Mouse (Mus musculus) lung, embryonic 16.5 days (tissue): ENCODE measurements around the gene Actr10. TPM values are rescaled to one million over a fixed set of nuclear protein-coding genes. Genes with fewer than 3 reads are reported as not detected.

Source experiments
- ATAC-seq: fragments of 200-750 bp; cut with Nextera tagmentation; 2 replicates; pipeline ENCODE4 v1.8.0; 2017; ENCODE audit warnings: low read depth, mild to moderate bottlenecking, moderate library complexity
- H3K27ac ChIP-seq: fragments of 300-500 bp; sonication (generic); 2 replicates; pipeline ENCODE4 v1.5.1; 2014; ENCODE audit warnings: mild to moderate bottlenecking, control low read depth, low read length
- H3K27me3 ChIP-seq: fragments of 300-500 bp; sonication (generic); 2 replicates; pipeline ENCODE4 v1.6.1; 2014; ENCODE audit warnings: low read depth, low read length, mixed read lengths; ENCODE audit not compliant: control insufficient read depth, insufficient read depth
- H3K36me3 ChIP-seq: fragments of 300-500 bp; sonication (generic); 2 replicates; pipeline ENCODE4 v1.6.1; 2014; ENCODE audit warnings: low read length; ENCODE audit not compliant: control insufficient read depth, insufficient read depth
- H3K4me1 ChIP-seq: fragments of 300-500 bp; sonication (generic); replicated peaks from 2 replicates; pipeline ENCODE4 v1.6.1; 2014; ENCODE audit warnings: low read length, mixed read lengths; ENCODE audit not compliant: control insufficient read depth, insufficient read depth
- H3K4me2 ChIP-seq: fragments of 300-500 bp; sonication (generic); 2 replicates; pipeline ENCODE4 v1.6.1; 2014; ENCODE audit warnings: low read depth, low read length, control low read depth
- H3K4me3 ChIP-seq: fragments of 300-500 bp; sonication (generic); 2 replicates; pipeline ENCODE4 v1.5.1; 2014; ENCODE audit warnings: mild to moderate bottlenecking, low read length, control low read depth
- H3K9ac ChIP-seq: fragments of 300-500 bp; sonication (generic); 2 replicates; pipeline ENCODE4 v1.6.1; 2014; ENCODE audit warnings: low read length, control low read depth
- H3K9me3 ChIP-seq: fragments of 300-500 bp; sonication (generic); 2 replicates; pipeline ENCODE4 v1.6.1; 2016; ENCODE audit warnings: low read length; ENCODE audit not compliant: control insufficient read depth
- WGBS: fragments of 180-500 bp; shearing (Covaris S2); extraction: QIAGEN DNeasy Blood & Tissue Kit; methylation state at CpG from one replicate; pipeline ENCODE4 v1.1.7; 2014; 5-methylcytosine and 5-hydroxymethylcytosine counted together
- polyA plus RNA-seq: library from polyadenylated mRNA; unstranded; fragments of >200 nt; fragmentation: Nextera tagmentation; extraction: Ambion mirVana; gene quantifications from 2 replicates; pipeline ENCODE4 v1.2.1, GENCODE M21; 2015

The Actr10 gene
- polyA plus RNA-seq, 1 experiment from 2014 or later, result 232 TPM

GRCm38 (mm10) chr12:70940806-70941205, 3.1 kb downstream of the Actr10 start:
- peaks cover 19% of the 10 kb centered on the region for H3K36me3 ChIP-seq
- H3K4me2 ChIP-seq, result no peak overlapping the region
- H3K4me3 ChIP-seq, result no peak overlapping the region
- no peaks in the 10 kb centered on the region for H3K27me3 ChIP-seq
- no peak overlapping the region for H3K9ac ChIP-seq
- 92% methylated on average over 7 of the region's 7 CpGs for WGBS
- ATAC-seq, result no peak
- no peak overlapping the region for H3K27ac ChIP-seq
- no peaks in the 10 kb centered on the region for H3K9me3 ChIP-seq
- H3K4me1 ChIP-seq, result peaks cover 3% of the 10 kb centered on the region; the same call in 1 of the 2 replicates

DNA sequence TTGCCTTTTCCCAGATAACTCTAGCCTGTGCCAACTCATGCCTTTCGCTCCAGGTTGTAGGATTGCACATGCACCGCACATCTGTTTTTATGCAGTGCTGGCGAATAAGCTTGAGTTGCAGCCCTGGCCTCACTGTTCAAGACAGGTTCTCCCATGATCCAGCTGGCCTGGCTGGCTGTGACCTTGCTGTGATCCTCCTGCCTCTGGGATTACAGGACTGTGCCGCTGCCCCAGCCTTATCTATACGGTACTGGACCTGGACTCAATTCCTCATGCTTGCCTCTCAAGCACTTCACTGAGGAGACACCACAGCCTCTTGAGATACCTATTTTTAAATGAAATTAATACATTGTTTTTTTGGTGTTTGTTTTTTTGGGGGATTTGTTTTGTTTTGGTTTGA, 6.5 kb downstream of the Actr10 start:
- Histone ChIP-seq H3K4me2 (no peak overlapping the region), H3K36me3 (peaks cover 23% of the 10 kb centered on the region), H3K4me1 (no peaks in the 10 kb centered on the region), H3K27ac (no peak overlapping the region), H3K9me3 (no peaks in the 10 kb centered on the region), H3K9ac (no peak overlapping the region), H3K27me3 (no peaks in the 10 kb centered on the region), H3K4me3 (no peak overlapping the region)
- ATAC-seq, result no peak
- 93% methylated on average over 5 of the region's 5 CpGs for WGBS

- 92% methylated on average over 10 of the region's 10 CpGs for WGBS
- Histone ChIP-seq H3K4me2 (no peak overlapping the region), H3K27me3 (no peaks in the 10 kb centered on the region), H3K27ac (no peak overlapping the region), H3K4me3 (no peak overlapping the region), H3K4me1 (no peaks in the 10 kb centered on the region), H3K36me3 (peaks cover 22% of the 10 kb centered on the region), H3K9me3 (no peaks in the 10 kb centered on the region), H3K9ac (no peak overlapping the region)
- no peak for ATAC-seq
These were observed 9.1 kb downstream of the Actr10 start for GRCm38 (mm10) chr12:70946585-70947256.

DNA sequence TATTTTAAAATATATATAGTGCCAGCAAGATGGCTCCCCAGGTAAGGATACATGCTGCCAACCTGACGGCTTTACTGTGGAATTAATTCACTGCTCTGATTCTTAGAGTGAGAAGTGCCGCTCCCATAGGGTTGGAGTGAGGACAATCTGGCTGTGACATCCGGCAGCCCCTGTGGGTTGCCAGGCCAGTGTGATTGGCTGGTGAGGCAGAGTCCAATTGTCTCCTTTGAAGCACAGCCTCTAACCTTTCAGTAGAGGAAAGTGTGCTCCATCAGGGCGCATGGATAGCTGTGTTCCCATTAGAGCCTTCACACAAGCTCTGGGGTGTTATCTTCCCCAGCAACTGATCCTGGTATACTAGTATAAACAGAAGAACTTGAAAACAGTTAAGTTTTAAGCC, 21.0 kb downstream of the Actr10 start:
- Histone ChIP-seq H3K36me3 (peaks cover 58% of the 10 kb centered on the region), H3K4me1 (no peaks in the 10 kb centered on the region), H3K4me2 (no peak overlapping the region), H3K9me3 (no peaks in the 10 kb centered on the region), H3K4me3 (no peak overlapping the region), H3K27me3 (no peaks in the 10 kb centered on the region), H3K27ac (no peak overlapping the region), H3K9ac (no peak overlapping the region)
- 87% methylated on average over 4 of the region's 4 CpGs for WGBS
- no peak for ATAC-seq

GRCm38 (mm10) chr12:70967581-70967980, 29.9 kb downstream of the Actr10 start:
- H3K27ac ChIP-seq, result peak overlapping the region; percentile 99
- H3K36me3 ChIP-seq, result peaks cover 5% of the 10 kb centered on the region
- no peaks in the 10 kb centered on the region for H3K9me3 ChIP-seq
- ATAC-seq, result no peak
- H3K4me3 ChIP-seq, result peak overlapping the region; percentile 76
- H3K27me3 ChIP-seq, result no peaks in the 10 kb centered on the region
- peak overlapping the region; percentile 83 for H3K9ac ChIP-seq
- H3K4me2 ChIP-seq, result peak overlapping the region; percentile 78
- peaks cover 2% of the 10 kb centered on the region; the same call in 1 of the 2 replicates for H3K4me1 ChIP-seq
- WGBS, result 33% methylated on average over 8 of the region's 8 CpGs

- WGBS, result 0% methylated on average over 35 of the region's 35 CpGs
- peaks cover under 1% of the 10 kb centered on the region for H3K36me3 ChIP-seq
- H3K27ac ChIP-seq, result peak overlapping the region; percentile 99
- H3K4me1 ChIP-seq, result peaks cover 2% of the 10 kb centered on the region; the same call in 1 of the 2 replicates
- H3K9ac ChIP-seq, result peak overlapping the region; percentile 83
- peak; percentile 89 for ATAC-seq
- H3K27me3 ChIP-seq, result no peaks in the 10 kb centered on the region
- no peaks in the 10 kb centered on the region for H3K9me3 ChIP-seq
- H3K4me2 ChIP-seq, result peak overlapping the region; percentile 78
- H3K4me3 ChIP-seq, result peak overlapping the region; percentile 76
These were observed 30.6 kb downstream of the Actr10 start for GRCm38 (mm10) chr12:70968141-70968790.

- peak overlapping the region; percentile 83 for H3K9ac ChIP-seq
- peaks cover 2% of the 10 kb centered on the region; the same call in 1 of the 2 replicates for H3K4me1 ChIP-seq
- WGBS, result under 1% methylated on average over 15 of the region's 15 CpGs
- peak overlapping the region; percentile 78 for H3K4me2 ChIP-seq
- H3K4me3 ChIP-seq, result peak overlapping the region; percentile 76
- no peaks in the 10 kb centered on the region for H3K27me3 ChIP-seq
- no peaks in the 10 kb centered on the region; the same call in 1 of the 2 replicates for H3K36me3 ChIP-seq
- no peaks in the 10 kb centered on the region for H3K9me3 ChIP-seq
- peak; percentile 71 for ATAC-seq
- H3K27ac ChIP-seq, result peak overlapping the region; percentile 99
These were observed 31.2 kb downstream of the Actr10 start for GRCm38 (mm10) chr12:70968791-70969307.

GRCm38 (mm10) chr12:70969485-70970184, 32.0 kb downstream of the Actr10 start:
- Histone ChIP-seq H3K9me3 (no peaks in the 10 kb centered on the region), H3K4me1 (peaks cover 2% of the 10 kb centered on the region; the same call in 1 of the 2 replicates), H3K9ac (no peak overlapping the region), H3K27ac (peak overlapping the region; percentile 73), H3K4me3 (peak overlapping the region; percentile 35), H3K4me2 (peak overlapping the region; percentile 47), H3K36me3 (no peaks in the 10 kb centered on the region), H3K27me3 (no peaks in the 10 kb centered on the region)
- WGBS, result 6% methylated on average over 17 of the region's 17 CpGs
- peak; percentile 8; the same call in 1 of the 2 replicates for ATAC-seq

DNA sequence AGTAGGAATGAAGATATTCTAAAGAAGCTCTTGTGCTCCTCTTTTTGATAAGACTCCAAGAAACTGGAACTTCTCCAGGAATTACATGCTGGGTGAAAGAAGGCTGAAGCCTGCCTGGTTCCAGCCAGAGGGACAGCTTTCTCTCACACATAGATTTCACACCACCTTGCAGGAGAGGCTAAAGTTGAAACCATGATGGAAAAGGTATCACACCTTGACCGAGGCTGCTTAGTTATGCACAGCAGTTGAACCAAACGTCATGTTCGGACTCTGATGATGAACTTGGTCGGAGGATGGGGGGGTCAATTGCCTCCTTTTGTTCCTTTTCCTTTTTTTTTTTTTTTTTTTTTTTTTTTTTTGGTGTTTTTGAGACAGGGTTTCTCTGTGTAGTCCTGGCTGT, 36.2 kb downstream of the Actr10 start:
- no peaks in the 10 kb centered on the region for H3K27me3 ChIP-seq
- no peak for ATAC-seq
- H3K36me3 ChIP-seq, result no peaks in the 10 kb centered on the region
- H3K9me3 ChIP-seq, result no peaks in the 10 kb centered on the region
- H3K4me2 ChIP-seq, result peak overlapping the region; percentile 53
- H3K4me3 ChIP-seq, result peak overlapping the region; percentile 81
- no peak overlapping the region for H3K9ac ChIP-seq
- 81% methylated on average over 4 of the region's 4 CpGs for WGBS
- no peak overlapping the region; the same call in 1 of the 2 replicates for H3K27ac ChIP-seq
- peaks cover 12% of the 10 kb centered on the region for H3K4me1 ChIP-seq
